Mouse (Mus musculus): ENCODE data around the gene Fstl4.

Fstl4 gene

GRCm38 (mm10) chr11:52915648-52916047 is 151.2 kb downstream of the Fstl4 start:
- no peak for DNase-seq

GRCm38 (mm10) chr11:52919231-52919960 is 155.0 kb downstream of the Fstl4 start:
- DNase-seq = no peak

DNA sequence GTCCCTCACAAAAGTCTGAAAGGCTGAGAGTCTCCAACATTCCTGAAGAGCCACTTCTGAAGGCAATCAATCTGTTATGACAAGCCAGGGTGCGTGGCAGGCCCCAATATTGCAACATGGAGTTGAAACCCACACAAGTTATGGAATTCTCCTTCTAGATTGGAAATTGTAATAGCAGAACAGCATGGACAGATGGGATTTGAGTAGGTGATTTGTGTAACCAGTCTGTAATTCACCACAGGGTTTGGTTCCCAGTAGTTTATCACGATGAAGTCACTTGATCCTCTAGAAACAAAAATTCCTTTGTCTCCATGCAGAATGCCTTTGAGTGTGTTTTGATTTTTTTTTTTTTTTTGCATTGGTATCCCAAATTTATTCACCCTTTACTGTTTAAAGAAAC is 159.8 kb downstream of the Fstl4 start:
- no peak for DNase-seq

- DNase-seq = no peak
These were observed 163.9 kb downstream of the Fstl4 start for GRCm38 (mm10) chr11:52928321-52928720.

GRCm38 (mm10) chr11:52939336-52940070 is 175.1 kb downstream of the Fstl4 start:
- no peak for DNase-seq

GRCm38 (mm10) chr11:52942967-52943366 is 178.5 kb downstream of the Fstl4 start:
- DNase-seq = no peak

DNA sequence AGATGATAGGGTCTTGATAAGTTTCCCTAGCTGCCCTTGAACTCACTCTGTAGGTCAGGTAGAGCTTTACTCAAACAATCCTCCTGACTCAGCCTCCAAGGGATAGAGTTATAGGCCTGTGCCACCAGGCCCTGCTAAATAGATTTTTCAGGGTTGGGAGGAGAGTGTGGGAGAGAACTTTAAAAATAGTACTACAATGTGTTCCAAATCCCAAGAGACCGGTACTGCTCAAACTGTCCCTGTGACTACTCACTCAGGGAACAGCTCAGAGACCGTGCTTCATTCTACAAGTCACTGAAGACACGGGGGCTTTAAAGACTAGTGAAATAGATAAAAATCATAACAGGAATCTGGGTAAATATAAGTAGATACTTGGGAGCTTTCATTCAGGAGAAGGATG is 190.6 kb downstream of the Fstl4 start:
- DNase-seq = no peak

GRCm38 (mm10) chr11:52968809-52969208 is 204.4 kb downstream of the Fstl4 start:
- DNase-seq = no peak

GRCm38 (mm10) chr11:52970396-52970795 is 206.0 kb downstream of the Fstl4 start:
- DNase-seq = no peak

DNA sequence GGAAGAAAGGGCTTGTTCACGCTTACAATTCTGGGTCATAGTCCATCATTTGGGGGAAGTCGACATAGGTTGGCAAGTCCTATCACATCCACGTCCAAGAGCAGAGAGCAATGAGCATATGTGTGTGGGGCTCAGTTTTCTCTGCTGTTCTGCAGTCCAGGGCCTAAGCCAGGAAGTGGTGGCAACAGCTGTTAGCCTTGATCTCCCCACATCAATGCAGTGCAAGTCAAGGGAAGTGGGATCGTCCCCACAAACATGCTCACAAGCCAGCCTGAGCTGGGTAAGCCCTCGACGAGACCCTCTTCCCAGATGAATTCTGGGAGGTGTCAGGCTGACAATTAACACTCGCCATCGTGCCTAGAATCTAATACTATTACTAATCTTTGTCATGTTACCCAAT is 222.6 kb downstream of the Fstl4 start:
- DNase-seq = no peak

DNA sequence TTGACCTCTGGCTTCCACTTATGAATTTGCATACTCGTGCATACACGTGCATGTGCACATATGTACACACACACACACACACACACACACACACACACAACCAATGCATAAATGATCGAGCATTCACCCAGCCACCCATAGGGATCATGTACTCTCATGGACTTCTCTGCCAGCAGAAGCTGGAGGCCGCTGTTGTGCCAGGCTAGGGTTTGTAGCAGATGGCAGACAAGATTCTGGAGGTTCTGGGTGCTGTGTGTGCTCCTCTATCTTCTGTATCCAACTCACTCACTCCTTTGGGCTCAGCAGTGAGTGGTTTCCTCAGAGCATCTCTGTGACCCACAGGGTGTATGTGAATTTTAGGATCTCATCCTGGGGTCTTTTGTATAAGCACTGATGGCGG is 230.3 kb downstream of the Fstl4 start:
- no peak for DNase-seq

DNA sequence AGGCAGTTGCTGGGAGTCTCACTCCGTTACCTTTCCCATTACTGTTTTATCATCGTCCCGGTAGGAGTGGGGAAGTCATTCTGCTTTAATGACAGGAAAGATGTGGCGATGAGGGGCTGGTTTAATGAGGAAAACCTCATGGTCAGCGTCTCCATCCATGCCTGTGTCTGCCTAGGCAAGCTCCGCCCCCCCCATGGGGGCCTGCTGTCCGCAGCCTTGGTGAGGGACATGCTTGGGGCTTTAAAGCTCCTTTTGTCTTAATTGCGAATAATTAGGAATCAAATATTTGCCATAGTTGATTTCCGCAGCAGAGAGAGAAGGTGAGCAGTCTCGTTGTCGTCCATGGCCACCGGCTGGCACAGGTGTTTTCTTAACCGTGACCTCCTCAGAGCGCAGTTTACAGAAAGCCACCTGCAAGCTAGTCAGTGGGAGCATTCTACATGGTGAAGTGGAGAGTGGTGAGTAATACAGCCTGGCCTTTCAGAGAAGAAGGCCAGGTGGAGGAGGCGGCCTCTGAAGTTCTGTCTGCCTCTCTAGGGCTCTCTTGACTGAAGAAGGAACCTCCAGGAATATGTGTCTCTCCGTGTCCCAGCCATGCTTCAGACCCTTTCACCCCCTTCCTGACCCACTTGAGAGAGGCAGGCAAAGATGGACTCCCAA is 232.1 kb downstream of the Fstl4 start:
- DNase-seq = no peak

GRCm38 (mm10) chr11:52997421-52997820 is 233.0 kb downstream of the Fstl4 start:
- no peak for DNase-seq

DNA sequence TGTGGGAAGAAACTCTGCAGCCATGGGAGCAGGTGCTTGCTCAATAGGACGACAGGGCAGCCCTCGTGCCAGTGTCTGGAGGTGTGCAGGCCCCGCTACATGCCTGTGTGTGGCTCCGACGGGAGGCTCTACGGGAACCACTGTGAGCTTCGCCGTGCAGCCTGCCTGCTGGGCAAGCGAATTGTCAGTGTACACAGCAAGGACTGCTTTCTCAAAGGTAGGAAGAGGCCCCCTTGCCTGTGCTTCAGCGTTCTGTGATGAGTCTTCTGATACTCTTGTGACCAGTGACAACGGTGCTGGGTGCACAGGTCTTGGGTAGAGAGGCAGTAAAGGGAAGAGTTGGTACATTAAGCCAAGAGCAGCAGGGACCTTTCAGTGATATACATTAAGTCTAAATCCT is 235.8 kb downstream of the Fstl4 start:
- no peak for DNase-seq

DNA sequence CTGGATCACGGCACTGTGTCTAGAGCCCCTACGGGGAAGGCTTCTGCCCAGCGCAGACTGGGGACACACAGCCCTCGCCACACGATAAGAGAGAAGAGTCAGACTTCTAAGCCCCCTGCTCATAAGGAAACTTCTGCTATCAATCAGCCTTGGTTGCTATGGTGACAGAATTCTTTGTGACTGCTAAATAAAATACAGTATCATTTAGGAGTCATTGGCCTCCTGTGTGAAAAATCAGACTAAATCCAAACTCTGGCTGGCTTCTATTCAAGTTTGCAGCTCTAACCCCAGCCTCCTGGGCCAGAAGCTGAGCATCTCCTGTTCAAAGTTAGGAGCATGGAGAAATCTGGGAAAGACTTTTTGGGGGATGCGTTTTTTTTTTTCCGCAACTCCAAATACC is 238.9 kb downstream of the Fstl4 start:
- DNase-seq = no peak

DNA sequence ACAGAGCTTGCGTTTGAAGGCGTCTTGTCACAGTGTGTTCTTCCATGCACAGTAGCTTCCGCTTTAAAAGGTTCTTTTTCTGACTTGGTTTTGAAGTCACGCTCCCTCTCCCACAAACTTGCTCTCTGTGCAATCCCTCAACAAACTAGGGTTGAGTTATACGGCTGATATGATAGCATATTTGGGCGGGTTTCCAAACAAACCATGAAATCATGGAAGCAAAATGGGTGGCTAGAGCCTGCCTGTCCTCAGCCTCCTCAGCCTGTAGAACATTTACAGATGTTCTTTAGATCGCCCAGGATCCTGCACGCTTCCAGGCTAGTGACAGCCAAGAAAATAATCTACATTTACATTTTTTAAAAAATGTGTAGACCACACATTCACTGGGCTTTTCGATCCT is 239.4 kb downstream of the Fstl4 start:
- DNase-seq = no peak

DNA sequence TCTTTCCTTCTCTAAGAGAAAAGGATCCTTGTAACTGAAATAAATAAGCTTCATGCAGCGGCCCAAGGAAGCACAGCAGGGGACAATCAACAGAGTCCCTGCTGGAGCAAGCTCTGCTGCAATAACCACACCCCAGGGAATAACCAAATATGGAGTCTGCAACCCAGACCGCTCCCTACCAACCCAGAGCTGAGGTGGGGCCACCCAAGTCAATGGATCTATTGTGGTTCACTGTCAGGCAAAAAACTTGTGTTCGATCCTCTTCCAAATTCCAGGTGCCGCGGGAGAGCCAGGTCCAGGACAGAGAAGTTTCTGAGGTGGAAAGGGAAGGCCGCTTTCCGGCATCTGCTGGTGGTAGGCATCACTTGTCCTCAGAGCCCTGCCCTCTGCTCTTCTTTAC is 245.2 kb downstream of the Fstl4 start:
- no peak for DNase-seq

GRCm38 (mm10) chr11:53011996-53012505 is 247.6 kb downstream of the Fstl4 start:
- no peak for DNase-seq

- DNase-seq = no peak
These were observed 249.5 kb downstream of the Fstl4 start for GRCm38 (mm10) chr11:53013906-53014305.

DNA sequence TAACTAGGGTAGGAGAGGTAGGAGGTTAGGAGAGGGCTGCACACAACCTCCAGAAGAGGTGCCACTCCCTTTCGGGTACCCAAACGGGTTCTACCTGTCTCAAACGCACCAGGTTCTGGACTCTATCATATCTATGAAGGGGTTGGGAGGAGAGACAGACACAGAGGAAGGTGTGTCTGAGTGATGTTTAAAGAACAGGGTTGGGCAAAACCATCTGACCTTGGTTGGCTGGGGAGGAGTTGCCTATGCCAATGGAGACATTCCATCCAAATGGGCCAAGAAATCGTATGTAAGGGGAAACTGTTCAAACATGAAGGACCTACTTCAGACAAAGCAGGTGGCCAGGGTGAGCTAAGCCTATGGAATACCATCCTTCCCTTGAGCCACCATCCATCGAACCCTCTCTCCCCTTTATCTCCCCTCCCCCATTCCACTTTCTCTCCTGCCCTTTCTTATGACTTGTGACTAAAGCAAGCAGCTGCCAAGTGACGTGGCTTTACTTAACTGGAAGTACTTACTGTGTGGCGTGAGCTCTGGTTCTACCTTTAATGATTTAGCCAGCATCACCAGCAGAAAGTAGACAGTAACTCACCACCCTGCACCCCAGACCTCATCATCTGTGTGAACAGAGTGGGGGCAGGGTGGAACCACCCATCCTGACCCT is 252.1 kb downstream of the Fstl4 start:
- no peak for DNase-seq

DNA sequence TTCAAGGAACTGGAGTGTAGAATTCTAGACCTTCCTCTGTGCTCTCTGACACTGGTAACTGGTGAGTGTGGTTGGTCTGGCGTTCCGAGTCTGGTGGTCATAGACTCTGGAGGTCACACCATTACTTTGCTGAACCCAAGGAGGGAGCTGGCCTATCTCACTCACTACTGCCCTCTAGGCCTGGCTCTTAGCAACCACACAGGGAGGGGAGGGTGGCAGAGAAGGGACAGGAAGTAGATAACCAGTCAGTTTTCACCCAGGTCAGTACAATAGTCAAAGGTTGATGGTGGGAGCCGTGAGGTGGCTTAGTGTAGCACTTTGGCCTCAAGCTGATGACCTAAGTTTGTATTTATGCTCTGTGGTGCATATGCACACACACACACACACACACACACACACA is 255.1 kb downstream of the Fstl4 start:
- no peak for DNase-seq

- no peak for DNase-seq
These were observed 260.0 kb downstream of the Fstl4 start for GRCm38 (mm10) chr11:53024403-53024802.

GRCm38 (mm10) chr11:53025686-53026085 is 261.3 kb downstream of the Fstl4 start:
- no peak for DNase-seq

All from kidney, adult 18-20 months (tissue).